Mouse (Mus musculus): ENCODE data around the gene Sardh. TPM values are rescaled to one million over a fixed set of nuclear protein-coding genes. Genes with fewer than 3 reads are reported as not detected.
A peak's percentile ranks its signal among the peaks of the same experiment; 100 is the strongest.

Gene Sardh
- total RNA-seq, 2 experiments from 2014 or later: 8.9 to 9.8 TPM

DNA sequence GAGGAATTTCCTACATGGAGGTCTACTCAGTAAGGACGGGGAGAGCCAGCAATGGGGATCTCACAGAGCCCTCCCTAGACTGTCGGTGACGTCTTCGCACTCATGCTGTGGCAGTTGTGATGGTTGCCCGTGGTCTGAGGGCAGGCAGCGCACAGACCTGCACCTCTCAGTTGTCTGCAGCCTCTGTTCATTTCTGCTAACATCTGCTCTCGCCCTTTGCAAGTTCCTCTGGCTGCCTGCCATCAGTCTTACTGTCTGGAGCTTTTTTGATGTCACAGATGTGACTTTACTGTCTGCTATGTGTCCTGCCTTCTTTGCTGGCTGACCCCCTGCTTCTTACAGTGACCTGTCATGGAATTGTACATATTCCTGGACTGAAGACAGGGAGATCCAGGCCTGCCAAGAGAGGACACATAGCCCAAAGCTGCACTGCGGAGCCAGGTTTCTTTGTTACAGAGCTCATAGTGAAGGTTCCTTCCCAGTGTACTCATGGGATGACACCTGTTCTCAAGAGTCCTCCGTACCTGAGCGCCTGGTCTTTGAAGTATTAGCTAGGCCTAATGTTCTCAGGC lies 72.4 kb downstream of the Sardh start:
- peak; percentile 43 to 73 for DNase-seq (ENCODE audit: low spot score in 2 of 2)

DNA sequence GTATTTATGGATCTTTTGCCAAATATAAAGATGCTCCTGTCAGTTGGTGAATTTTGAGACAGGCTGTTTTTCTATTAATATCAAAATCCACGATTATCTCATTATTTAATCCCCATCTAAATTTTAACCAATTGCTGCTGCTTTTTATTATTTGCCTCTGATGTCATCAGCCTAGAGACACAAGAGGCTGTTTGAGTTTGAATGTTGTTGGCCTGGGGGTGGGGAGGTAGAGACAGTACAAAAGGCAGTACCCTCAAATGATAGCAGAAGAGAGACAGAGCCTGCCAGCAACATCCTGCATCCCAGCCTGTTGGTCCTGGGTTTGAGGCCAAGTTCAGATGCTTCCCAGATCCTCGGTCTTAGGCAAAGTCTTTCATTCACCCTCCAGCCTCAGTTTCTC lies 73.9 kb downstream of the Sardh start:
- no peak for DNase-seq (ENCODE audit: low spot score in 2 of 2)

DNA sequence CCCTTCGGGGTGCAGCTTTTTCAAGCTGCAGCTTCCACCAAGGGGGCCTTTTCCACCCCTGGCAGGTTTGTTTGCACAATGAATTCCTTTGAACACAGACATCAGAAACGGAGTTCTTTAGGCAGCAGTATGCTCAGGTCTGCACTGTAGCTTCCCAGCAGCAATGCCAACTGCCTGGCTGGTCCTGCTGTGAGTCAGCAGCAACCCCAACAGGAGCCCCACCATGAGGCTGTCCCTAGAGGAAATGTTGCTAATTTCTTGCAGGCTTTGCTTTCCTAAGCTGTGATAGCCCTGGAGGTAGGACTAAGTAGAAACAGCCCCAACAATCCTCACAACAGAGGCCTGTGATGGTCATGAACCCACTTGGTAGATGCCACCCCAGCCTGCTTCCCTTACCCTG lies 81.1 kb downstream of the Sardh start:
- no peak for DNase-seq (ENCODE audit: low spot score in 2 of 2)

DNA sequence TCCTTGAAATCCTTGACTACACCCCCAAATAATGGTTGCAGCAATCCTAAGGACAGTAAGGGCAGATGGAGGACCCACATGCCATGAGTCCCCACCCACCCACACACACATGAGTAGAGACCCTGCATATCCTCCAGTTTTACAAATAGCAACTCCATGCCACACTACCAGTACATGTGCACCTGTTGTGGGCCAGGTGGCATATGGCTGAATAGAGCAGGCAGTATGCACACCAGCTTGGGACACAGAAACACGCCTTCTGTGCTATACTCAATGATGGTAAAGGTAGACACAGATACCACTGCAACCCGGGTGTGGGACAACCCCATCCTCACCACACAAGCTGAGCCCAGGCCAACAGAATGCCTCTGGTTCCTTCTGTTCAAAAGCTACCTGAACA lies 82.1 kb downstream of the Sardh start:
- DNase-seq (ENCODE audit: low spot score in 2 of 2): no peak

DNA sequence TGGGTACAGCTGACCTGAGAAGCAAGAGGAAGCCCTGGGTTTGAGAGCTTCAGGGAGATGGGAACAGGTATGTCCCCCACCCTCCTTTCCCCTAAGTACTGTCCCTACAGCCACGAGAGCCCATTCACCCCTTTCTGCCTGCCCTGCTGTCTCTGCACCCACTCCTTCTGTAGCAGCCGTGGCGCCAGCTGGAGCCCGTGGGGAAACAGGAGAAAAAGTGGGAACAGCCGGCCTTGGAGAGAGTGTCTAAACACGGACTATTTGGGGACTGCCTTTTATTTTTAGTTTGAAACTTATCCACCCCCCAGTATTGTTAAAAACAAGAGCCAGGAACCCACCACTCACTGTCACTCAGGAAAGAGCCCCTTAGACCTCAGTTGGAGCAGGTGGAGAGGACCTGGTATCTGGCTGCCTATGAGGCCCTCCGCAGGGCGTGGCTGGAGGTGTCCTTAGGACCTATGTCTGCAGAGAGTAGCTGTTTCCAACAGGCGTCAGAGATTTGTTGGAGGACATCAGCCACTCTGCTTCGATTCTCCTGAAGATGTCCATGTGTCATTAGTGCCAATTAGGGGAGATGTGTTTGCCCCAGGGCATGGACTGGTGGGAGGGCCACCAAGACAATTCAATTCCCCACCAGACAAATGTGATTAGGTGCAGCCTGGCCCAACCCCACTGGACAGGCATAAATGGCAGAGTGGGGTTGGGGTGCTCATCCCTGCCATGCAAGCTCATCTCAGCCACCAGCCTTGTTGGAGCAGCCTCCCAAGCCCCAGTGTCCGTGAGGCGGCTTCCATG lies 83.1 kb downstream of the Sardh start, which contains the start of gene Dbh:
TSS of gene Dbh (plus strand) at position 438 of the 795 bp plus-strand sequence.
- DNase-seq (ENCODE audit: low spot score in 2 of 2): no peak

- no peak for DNase-seq (ENCODE audit: low spot score in 2 of 2)
Observed at GRCm38 (mm10) chr2:27163851-27164250, 84.3 kb downstream of the Sardh start.

DNA sequence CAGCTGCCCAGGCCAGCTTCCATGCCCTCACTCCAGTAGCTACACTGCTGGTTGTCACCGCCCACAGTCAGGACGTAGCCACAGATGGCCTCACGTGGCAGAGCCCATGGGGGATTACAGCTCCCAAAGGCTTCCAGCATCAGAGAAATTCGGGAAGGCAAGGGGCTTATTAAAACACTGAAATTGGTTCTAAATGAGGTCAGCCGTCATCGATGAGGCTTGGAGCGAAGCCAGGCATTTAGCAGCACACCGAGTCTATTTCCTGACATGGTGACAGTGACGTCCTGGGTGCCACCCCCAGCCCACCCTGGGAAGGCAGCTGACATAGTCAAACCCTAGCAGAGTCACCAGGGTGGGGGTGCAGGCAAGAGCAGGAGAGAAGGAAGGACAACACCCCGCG lies 85.5 kb downstream of the Sardh start:
- no peak for DNase-seq (ENCODE audit: low spot score in 2 of 2)

GRCm38 (mm10) chr2:27161526-27161925 lies 86.6 kb downstream of the Sardh start:
- DNase-seq (ENCODE audit: low spot score in 2 of 2): no peak

DNA sequence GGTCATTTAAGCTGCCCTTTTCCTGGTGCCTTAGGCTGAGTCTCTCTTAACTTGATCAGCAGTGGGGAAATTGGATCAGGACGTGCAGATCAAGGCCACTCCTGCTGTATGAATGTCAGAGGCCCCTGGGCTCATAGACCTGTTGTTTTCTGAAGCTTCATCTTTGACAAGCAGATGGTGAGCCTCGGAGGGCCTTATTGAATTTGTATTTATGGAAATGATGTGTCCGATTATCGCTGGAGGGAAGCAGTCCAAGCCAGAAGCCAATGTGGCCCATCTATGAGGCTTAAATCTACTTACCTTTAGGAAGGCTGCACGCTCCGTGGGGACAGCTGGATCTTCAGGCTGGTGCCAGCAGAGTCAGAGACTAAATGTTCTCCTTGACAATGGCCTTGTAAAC lies 91.5 kb downstream of the Sardh start:
- DNase-seq (ENCODE audit: low spot score in 2 of 2): no peak

DNA sequence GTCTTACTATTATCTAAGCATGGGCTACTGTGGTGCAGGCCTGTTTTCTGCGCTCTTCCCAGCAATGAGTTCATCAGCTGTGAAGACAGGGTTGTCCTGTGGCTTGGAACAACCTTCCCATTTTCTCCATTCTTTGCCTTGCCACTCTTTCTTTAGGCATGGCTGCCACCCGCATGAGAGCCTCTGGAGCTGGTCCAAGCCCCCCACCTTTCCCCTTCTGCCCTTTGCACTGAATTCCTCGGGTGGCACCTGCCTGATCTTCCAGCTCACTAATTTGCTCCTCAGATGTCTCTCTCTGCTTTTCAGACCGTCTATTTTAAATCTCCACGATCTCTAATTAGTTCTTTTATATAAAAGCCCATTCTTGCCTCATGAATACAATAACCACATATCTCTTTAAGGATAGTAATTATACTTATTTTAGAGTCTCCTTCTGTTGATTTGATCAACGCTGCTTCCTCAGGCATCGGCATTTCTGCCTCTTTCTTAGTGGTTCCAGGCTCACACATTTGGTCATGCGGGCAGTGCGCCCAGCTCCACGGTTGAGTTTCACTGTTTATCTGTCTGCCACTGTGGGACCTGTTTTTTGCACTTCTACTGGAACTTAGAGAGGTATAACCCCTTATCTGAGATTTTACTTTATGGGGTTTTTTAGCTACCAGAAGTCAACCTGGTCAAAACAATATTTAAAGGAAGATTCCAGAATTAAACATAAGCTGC lies 93.5 kb downstream of the Sardh start:
- no peak for DNase-seq (ENCODE audit: low spot score in 2 of 2)

DNA sequence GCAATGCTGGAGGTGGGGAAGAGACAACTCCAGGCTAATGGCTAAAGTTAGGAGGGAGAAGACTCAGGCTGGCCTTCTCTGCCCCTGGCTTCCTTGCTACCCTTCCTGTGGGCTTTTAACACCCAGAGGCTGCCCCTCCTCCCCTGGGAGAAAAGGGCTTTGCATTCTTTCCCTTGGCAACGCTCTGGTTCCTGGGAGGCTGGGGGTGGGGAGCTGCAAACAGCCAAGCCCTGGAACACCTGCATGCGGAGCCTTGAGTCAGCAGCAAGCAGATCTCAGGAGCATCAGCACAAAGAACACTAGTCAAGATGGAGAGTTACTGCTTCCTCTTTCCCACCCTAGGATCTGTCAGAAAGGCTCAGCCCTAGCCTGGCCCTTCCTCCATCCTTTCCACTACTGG lies 98.7 kb downstream of the Sardh start:
- DNase-seq (ENCODE audit: low spot score in 2 of 2): no peak

- no peak for DNase-seq (ENCODE audit: low spot score in 2 of 2)
Observed at GRCm38 (mm10) chr2:27146840-27147239, 101.3 kb downstream of the Sardh start.

GRCm38 (mm10) chr2:27144957-27145356 lies 103.2 kb downstream of the Sardh start:
- no peak for DNase-seq (ENCODE audit: low spot score in 2 of 2)

DNA sequence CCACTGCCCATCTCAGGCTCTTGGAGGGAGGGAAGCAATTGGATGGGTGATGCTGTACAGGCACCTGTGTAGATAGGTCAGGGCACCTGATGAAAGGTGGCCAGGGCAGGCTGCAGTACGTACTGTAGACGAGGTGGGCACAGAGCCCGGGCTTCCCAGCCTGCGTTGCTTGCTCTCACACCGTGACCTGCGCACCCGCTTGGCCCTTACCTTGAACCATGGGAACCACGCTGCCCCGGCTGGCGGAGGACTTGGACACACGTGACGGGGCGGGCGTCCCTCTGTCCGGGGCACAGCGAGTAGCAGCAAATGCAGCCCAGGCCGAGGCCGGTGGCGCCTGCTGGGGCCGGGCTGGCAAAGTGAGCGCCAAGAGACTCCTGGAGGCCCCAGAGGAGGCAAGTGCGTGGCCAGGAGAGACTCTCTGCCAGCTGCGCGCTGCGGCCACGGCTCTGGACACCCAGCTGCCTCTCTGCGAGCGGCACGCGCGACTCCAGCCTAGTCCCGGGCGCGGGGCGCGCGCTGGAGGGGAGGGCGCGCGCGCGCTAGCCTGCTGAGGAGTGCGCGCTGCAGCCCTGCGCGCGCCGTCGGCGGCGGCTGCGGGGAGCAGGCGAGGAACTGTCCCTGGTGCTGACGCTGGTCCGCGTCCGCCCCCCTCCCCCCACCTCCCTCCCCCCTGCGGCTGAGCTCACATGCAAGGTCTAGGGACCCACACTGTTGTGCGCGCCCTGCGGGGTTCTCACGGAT lies 106.0 kb downstream of the Sardh start, which contains the start of gene Fam163b:
TSS of gene Fam163b (minus strand) at position 542 of the 744 bp plus-strand sequence.
- peak in 1 of 2 experiments; percentile 50 for DNase-seq (ENCODE audit: low spot score in 2 of 2)

Other genes starting within 250 kb of the Sardh start
- gene Cacfd1, start 238.4 kb downstream of the Sardh start, total RNA-seq (2021): 10 to 100 TPM; 34.8 to 38.5 TPM
- gene Slc2a6, start 220.3 kb downstream of the Sardh start, total RNA-seq (2021): under 1 TPM; 0.32 to 0.49 TPM
- gene Mymk, start 176.2 kb downstream of the Sardh start, total RNA-seq (2021): 100 to 1,000 TPM; 111 to 118 TPM
- 1 to 10 TPM; 2.5 to 4.6 TPM for gene Adamtsl2, start 169.0 kb downstream of the Sardh start, total RNA-seq (2021)
- under 1 TPM; 0.29 to 0.39 TPM for gene Fam163b, start 105.8 kb downstream of the Sardh start, total RNA-seq (2021)
- under 1 TPM; 0.20 to 0.36 TPM for gene Dbh, start 83.1 kb downstream of the Sardh start, total RNA-seq (2021)
- 10 to 100 TPM; 11.2 to 11.6 TPM for gene Vav2, start 178.7 kb upstream of the Sardh start, total RNA-seq (2021)
- 1 to 10 TPM; 1.6 to 2.9 TPM for gene Brd3os, start 194.0 kb upstream of the Sardh start, total RNA-seq (2021)